Mouse (Mus musculus): ENCODE results near the gene Hsp90ab1. TPM values are rescaled to one million over a fixed set of nuclear protein-coding genes. Genes with fewer than 3 reads are reported as not detected.
A peak's percentile ranks its signal among the peaks of the same experiment; 100 is the strongest.

The Hsp90ab1 gene
- polyA plus RNA-seq, 1 experiment from 2014 or later = 1,497 TPM

DNA sequence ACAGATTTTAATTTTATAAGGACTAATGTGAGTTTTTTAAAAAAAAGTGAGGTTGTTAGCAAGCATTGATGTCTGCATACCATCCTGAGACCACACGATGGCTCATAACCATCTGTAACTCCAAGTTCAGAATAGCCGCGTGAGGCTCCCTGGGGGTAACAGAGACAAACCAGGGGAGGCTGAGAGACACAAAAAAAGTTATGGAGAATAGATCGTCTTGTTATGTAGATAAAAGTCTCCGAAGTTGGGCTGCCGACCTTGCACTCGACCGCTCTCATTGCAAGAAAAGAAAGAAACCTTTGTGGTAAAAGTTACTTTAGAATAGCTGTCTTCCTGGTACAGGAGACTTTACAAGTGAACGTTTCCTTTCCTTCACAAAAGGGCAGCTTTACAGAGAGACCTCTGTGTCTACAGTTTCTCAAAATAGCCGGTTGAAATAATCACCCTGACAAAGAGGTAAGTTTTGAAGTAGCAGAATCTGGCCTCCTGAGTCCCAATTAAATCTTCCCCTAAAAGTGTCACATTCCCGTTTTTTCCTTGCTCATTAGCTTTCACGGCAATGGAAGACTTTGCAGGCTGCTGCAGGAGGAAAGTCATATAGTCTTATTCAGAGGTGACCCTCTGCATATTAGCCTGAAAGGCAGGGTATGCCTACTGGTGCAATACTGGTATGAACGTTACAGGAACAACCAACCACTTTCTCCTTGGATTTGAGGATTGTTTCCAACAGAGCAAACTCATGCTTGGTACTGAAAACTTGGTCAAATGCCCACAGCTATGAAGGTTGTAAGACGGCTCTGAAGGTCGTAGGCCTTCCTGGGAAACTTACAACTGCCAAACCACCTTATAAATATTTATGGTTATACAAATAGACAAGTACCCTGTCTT lies 34.2 kb upstream of the Hsp90ab1 start:
- Histone ChIP-seq H3K36me3 (no peaks in the 10 kb centered on the region), H3K4me1 (no peaks in the 10 kb centered on the region), H3K27ac (no peak overlapping the region), H3K4me3 (no peak overlapping the region), H3K4me2 (no peak overlapping the region), H3K27me3 (peaks cover 2% of the 10 kb centered on the region; the same call in 1 of the 2 replicates), H3K9ac (no peak overlapping the region), H3K9me3 (no peaks in the 10 kb centered on the region)
- ATAC-seq (ENCODE audit: insufficient number of reproducible peaks, low FRiP score, low TSS enrichment, low read depth) = no peak
- 64% methylated on average over 15 of the region's 15 CpGs for WGBS

DNA sequence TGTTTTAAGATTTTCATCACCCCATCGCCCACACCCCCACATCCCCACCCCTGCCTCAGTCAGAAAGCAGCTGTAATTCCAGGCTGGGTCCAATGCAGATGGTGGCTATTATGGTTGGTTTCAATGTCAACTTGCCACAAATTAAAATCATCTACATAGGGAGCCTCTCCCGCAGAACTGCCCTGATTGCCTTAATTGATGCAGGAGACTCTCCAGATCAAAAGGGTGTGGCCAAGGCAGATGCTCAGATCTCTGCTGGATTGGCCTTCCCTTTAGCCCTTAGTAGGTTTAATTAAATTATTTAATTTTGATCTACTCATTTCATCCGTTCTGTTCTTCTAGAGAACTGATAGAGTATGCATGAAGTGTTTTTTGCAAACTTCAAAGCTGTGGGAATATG lies 29.9 kb upstream of the Hsp90ab1 start:
- 73% methylated on average over 3 of the region's 3 CpGs for WGBS

GRCm38 (mm10) chr17:45601877-45602304 lies 28.8 kb upstream of the Hsp90ab1 start, which contains the start of gene Mymx:
Gene Mymx, minus strand, starts transcription at chr17:45602102.
- Histone ChIP-seq H3K36me3 (no peaks in the 10 kb centered on the region), H3K4me1 (peaks cover 24% of the 10 kb centered on the region), H3K9ac (no peak within 1 kb of the TSS), H3K27me3 (peaks cover 29% of the 10 kb centered on the region), H3K4me3 (peak within 1 kb of the TSS; percentile 4; the same call in 1 of the 2 replicates), H3K9me3 (no peaks in the 10 kb centered on the region), H3K4me2 (no peak within 1 kb of the TSS), H3K27ac (0 out of 2 replicates have a peak within 1 kb of the TSS, but pooled peaks have one; percentile 38)
- 35% methylated on average over 6 of the region's 6 CpGs for whole genome bisulfite sequencing
- ATAC-seq (ENCODE audit: insufficient number of reproducible peaks, low FRiP score, low TSS enrichment, low read depth) = peak; percentile 52; the same call in 1 of the 2 replicates

More for the DNA sequence above, 29.9 kb upstream of the Hsp90ab1 start:
- H3K27me3 ChIP-seq = peaks cover 29% of the 10 kb centered on the region
- H3K4me3 ChIP-seq = no peak overlapping the region
- H3K9ac ChIP-seq = no peak overlapping the region
- no peak overlapping the region for H3K27ac ChIP-seq
- H3K4me1 ChIP-seq = peaks cover 19% of the 10 kb centered on the region
- H3K36me3 ChIP-seq = no peaks in the 10 kb centered on the region
- no peaks in the 10 kb centered on the region for H3K9me3 ChIP-seq
- no peak for ATAC-seq (ENCODE audit: insufficient number of reproducible peaks, low FRiP score, low TSS enrichment, low read depth)
- H3K4me2 ChIP-seq = no peak overlapping the region

DNA sequence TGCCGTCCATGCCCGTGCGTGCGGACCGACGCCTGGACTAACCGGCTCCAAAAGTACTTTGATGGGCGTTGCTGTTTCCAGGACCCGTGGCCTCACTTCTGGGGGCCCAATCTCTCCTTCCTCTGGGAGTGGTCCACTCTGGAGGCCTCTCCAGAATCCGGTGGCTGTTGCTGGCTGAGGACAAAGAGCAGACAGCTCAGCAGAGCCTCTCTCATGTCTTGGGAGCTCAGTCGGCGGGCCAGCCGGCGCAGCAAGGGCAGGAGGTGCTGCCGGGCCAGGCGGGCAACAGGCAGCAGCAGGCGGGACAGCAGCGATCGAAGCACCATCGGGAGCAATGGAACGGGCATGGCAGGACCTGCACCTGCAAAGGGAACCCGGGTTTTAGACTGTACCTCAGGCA lies 28.3 kb upstream of the Hsp90ab1 start:
- Histone ChIP-seq H3K4me3 (peak overlapping the region; percentile 4; the same call in 1 of the 2 replicates), H3K4me2 (no peak overlapping the region), H3K36me3 (no peaks in the 10 kb centered on the region), H3K27ac (0 out of 2 replicates have a peak overlapping the region, but pooled peaks have one; percentile 38), H3K9ac (no peak overlapping the region), H3K27me3 (peaks cover 29% of the 10 kb centered on the region), H3K4me1 (peaks cover 29% of the 10 kb centered on the region), H3K9me3 (no peaks in the 10 kb centered on the region)
- WGBS = 19% methylated on average over 22 of the region's 22 CpGs
- ATAC-seq (ENCODE audit: insufficient number of reproducible peaks, low FRiP score, low TSS enrichment, low read depth) = no peak

GRCm38 (mm10) chr17:45600267-45600666 lies 27.2 kb upstream of the Hsp90ab1 start:
- Histone ChIP-seq H3K4me1 (peaks cover 40% of the 10 kb centered on the region), H3K27ac (no peak overlapping the region), H3K4me3 (no peak overlapping the region), H3K9me3 (no peaks in the 10 kb centered on the region), H3K9ac (no peak overlapping the region), H3K27me3 (peaks cover 29% of the 10 kb centered on the region), H3K36me3 (no peaks in the 10 kb centered on the region), H3K4me2 (no peak overlapping the region)
- ATAC-seq (ENCODE audit: insufficient number of reproducible peaks, low FRiP score, low TSS enrichment, low read depth) = no peak
- WGBS = 52% methylated on average over 8 of the region's 8 CpGs

DNA sequence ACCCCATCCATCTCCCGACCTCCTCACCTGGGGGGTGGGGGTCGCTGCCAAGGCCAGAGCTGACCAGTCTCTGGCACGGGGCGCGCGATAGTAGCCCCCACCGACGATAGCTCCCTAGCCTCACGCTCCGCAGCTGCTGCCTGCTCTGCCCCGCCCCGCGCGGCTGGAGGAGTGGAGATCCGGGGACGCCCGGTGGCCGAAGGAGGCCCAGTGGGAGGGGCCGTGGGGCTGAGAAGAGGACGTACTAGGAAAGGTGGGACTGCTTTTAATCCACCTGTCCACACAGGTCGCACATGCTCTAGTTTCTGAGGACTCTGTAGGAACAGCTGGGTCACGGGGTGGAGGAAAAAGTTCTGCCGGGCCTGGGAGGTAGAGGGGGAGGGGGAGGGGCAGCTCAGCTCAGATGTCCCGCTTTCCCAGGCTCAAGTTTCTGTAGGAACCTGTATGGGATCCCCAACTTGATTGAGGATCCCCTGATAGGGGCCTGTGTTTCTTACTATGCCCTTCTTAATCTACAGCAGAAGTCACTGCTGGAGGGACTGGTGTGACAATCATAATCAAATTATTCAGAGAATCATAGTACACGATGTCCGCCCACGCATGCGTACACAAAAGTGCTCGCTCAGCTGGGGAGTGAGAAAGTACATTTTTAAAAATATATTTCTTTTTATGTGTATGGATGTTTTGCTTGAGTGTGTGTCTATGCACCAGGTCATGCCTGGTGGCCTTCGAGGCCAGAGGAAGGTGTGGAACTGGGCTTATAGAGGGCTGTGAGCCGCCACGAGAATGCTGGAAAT lies 26.6 kb upstream of the Hsp90ab1 start, which contains the start of gene Slc29a1:
TSS of gene Slc29a1 (minus strand) at position 161 of the 797 bp plus-strand sequence.
- Histone ChIP-seq H3K27ac (no peak within 1 kb of the TSS), H3K9me3 (no peaks in the 10 kb centered on the region), H3K4me3 (peak within 1 kb of the TSS; percentile 31), H3K4me1 (peaks cover 46% of the 10 kb centered on the region), H3K36me3 (no peaks in the 10 kb centered on the region), H3K9ac (0 out of 2 replicates have a peak within 1 kb of the TSS, but pooled peaks have one; percentile 3), H3K27me3 (peaks cover 29% of the 10 kb centered on the region), H3K4me2 (peak within 1 kb of the TSS; percentile 52)
- WGBS = 16% methylated on average over 32 of the region's 32 CpGs
- no peak for ATAC-seq (ENCODE audit: insufficient number of reproducible peaks, low FRiP score, low TSS enrichment, low read depth)

DNA sequence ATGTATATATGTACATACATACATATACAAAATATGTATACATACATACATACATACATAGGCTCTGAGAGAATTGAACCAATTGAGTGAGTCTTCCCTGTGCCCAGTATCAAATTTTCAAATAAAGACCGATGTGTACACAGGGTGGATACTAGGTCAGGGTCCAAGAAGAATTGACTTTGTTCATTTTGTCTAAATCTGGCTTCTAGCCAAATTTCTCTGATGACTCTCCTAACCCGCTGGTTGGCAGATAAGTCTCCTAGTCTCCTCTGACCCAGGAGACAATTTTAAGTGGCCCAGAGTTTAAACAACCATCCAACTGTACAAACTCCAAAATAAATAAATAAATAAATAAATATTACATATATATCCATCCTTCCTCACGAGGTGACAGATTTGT lies 25.8 kb upstream of the Hsp90ab1 start:
- WGBS = 68% methylated on average over 3 of the region's 3 CpGs
- Histone ChIP-seq H3K9me3 (no peaks in the 10 kb centered on the region), H3K4me2 (peak overlapping the region; percentile 52; the same call in 1 of the 2 replicates), H3K36me3 (no peaks in the 10 kb centered on the region), H3K4me3 (peak overlapping the region; percentile 31; the same call in 1 of the 2 replicates), H3K27me3 (peaks cover 29% of the 10 kb centered on the region), H3K4me1 (peaks cover 54% of the 10 kb centered on the region), H3K9ac (no peak overlapping the region), H3K27ac (no peak overlapping the region)
- no peak for ATAC-seq (ENCODE audit: insufficient number of reproducible peaks, low FRiP score, low TSS enrichment, low read depth)

DNA sequence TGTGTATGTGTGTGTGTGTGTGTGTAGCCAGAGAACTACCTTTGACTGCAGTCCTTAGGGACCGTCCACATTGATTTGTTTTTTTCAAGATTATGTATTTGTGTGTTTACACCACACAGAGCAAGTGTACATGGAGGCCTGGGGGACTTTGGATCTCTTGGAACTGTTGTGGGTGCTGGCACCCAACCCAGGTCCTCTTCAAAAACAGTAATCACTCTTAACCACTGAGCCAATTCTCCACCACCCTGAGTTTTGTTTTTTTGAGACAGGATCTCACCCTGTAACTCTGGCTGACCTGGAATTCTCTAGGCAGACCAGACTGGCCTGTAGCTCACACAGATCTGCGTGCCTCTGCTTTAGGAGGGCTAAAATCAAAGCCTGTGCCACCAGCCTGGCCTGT lies 25.3 kb upstream of the Hsp90ab1 start:
- Histone ChIP-seq H3K27me3 (peaks cover 29% of the 10 kb centered on the region), H3K36me3 (no peaks in the 10 kb centered on the region), H3K9ac (no peak overlapping the region), H3K4me1 (peaks cover 59% of the 10 kb centered on the region), H3K9me3 (no peaks in the 10 kb centered on the region), H3K4me2 (no peak overlapping the region), H3K4me3 (no peak overlapping the region), H3K27ac (no peak overlapping the region)
- ATAC-seq (ENCODE audit: insufficient number of reproducible peaks, low FRiP score, low TSS enrichment, low read depth) = no peak
- WGBS = 86% methylated on average over 2 of the region's 2 CpGs

- WGBS = 30% methylated on average over 3 of the region's 3 CpGs
- Histone ChIP-seq H3K4me1 (peaks cover 65% of the 10 kb centered on the region), H3K9me3 (no peaks in the 10 kb centered on the region), H3K4me3 (no peak overlapping the region), H3K27ac (no peak overlapping the region), H3K4me2 (no peak overlapping the region), H3K36me3 (no peaks in the 10 kb centered on the region), H3K9ac (no peak overlapping the region), H3K27me3 (peaks cover 29% of the 10 kb centered on the region)
- no peak for ATAC-seq (ENCODE audit: insufficient number of reproducible peaks, low FRiP score, low TSS enrichment, low read depth)
These were observed 24.7 kb upstream of the Hsp90ab1 start for GRCm38 (mm10) chr17:45597787-45598186.

GRCm38 (mm10) chr17:45596631-45597396 lies 23.7 kb upstream of the Hsp90ab1 start:
- WGBS = 28% methylated on average over 11 of the region's 11 CpGs
- H3K9me3 ChIP-seq = no peaks in the 10 kb centered on the region
- no peak overlapping the region for H3K9ac ChIP-seq
- H3K36me3 ChIP-seq = no peaks in the 10 kb centered on the region
- peak overlapping the region; percentile 84 for H3K27ac ChIP-seq
- no peak overlapping the region for H3K4me3 ChIP-seq
- H3K4me1 ChIP-seq = peaks cover 71% of the 10 kb centered on the region
- H3K4me2 ChIP-seq = 0 out of 2 replicates have a peak overlapping the region, but pooled peaks have one; percentile 8
- peaks cover 23% of the 10 kb centered on the region for H3K27me3 ChIP-seq
- peak; percentile 49 for ATAC-seq (ENCODE audit: insufficient number of reproducible peaks, low FRiP score, low TSS enrichment, low read depth)

Data from limb, embryonic 15.5 days (tissue).